Mouse (Mus musculus): ENCODE data around the gene Slc52a3. TPM values are rescaled to one million over a fixed set of nuclear protein-coding genes. Genes with fewer than 3 reads are reported as not detected.

Slc52a3 gene
- total and polyA plus RNA-seq, 3 experiments: 0.02 to 0.05 TPM; not detected in 1

DNA sequence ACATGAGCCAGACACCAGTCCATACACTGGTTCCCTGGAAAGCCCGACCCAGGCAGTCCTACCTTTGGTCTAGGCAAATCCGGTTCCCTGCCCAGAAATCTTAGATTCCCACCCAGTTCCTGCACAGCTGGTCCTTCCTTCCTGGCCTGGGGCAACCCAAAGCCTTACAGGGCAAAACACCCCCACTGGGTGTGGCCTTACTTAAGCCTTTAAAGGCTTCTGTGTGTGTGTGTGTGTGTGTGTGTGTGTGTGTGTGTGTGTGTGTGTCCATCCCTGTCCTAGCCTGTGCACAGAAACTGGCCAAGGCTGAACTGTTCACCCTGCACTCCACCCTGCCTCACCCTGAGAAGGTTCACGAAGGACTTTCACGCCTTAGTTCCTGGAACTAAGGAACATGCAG lies 15.9 kb downstream of the Slc52a3 start:
- DNase-seq (ENCODE audit: low spot score) (no peak), ATAC-seq (ENCODE audit: extremely low read depth, insufficient number of reproducible peaks, low FRiP score, poor library complexity, severe bottlenecking) (no peak)
- peaks cover 4% of the 10 kb centered on the region; the same call in 1 of the 2 replicates for H3K27me3 ChIP-seq (ENCODE audit: insufficient read depth, low read length)
- H3K9me3 ChIP-seq (replicated peaks): no peaks in the 10 kb centered on the region
- H3K4me1 ChIP-seq (ENCODE audit: insufficient read depth, low read depth, low read length): no peaks in the 10 kb centered on the region
- no peak overlapping the region for H3K4me3 ChIP-seq (ENCODE audit: low read depth, low read length)
- TF ChIP-seq POLR2AphosphoS5 (IDR thresholded peaks at IDR 0.05; ENCODE audit: insufficient replicate concordance, low read depth, low read length) (no peak), TAL1 (conservative IDR thresholded peaks at IDR 0.05; ENCODE audit: low read depth, low read length) (no peak), CTCF (IDR thresholded peaks at IDR 0.05; ENCODE audit: low read depth, low read length) (no peak), GATA1 (IDR thresholded peaks at IDR 0.05; ENCODE audit: borderline replicate concordance, low read length) (no peak), GATA2 (IDR thresholded peaks at IDR 0.05; ENCODE audit: borderline replicate concordance, low read depth, low read length) (no peak)
- H3K36me3 ChIP-seq (replicated peaks): no peaks in the 10 kb centered on the region

DNA sequence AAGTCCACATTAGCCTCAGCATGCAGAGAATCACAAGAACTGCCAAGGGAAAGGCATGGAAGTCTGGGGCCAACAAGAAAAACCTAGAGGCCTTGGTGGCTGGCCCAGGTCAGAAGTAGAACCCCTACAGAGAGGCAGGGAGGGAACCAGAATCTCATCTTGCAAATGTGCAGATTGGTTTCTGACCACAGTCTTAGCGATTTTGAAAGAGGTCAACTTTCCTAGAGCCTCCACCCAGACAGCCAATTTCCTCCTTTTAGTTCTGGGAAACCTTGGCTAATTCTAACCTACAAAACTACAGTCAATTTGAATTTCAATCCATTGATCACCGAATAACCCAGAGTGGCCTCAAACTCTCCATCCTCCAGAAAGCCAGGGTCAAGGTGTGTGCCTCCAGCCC lies 16.4 kb downstream of the Slc52a3 start:
- Histone ChIP-seq H3K4me3 (ENCODE audit: low read depth, low read length) (no peak overlapping the region), H3K36me3 (replicated peaks) (no peaks in the 10 kb centered on the region), H3K4me1 (ENCODE audit: insufficient read depth, low read depth, low read length) (no peaks in the 10 kb centered on the region), H3K27me3 (ENCODE audit: insufficient read depth, low read length) (peaks cover 3% of the 10 kb centered on the region; the same call in 1 of the 2 replicates), H3K9me3 (replicated peaks) (no peaks in the 10 kb centered on the region)
- no peak for TF ChIP-seq CTCF (IDR thresholded peaks at IDR 0.05; ENCODE audit: low read depth, low read length)
- TF ChIP-seq TAL1 (conservative IDR thresholded peaks at IDR 0.05; ENCODE audit: low read depth, low read length): no peak
- no peak for TF ChIP-seq GATA1 (IDR thresholded peaks at IDR 0.05; ENCODE audit: borderline replicate concordance, low read length)
- no peak for TF ChIP-seq POLR2AphosphoS5 (IDR thresholded peaks at IDR 0.05; ENCODE audit: insufficient replicate concordance, low read depth, low read length)
- no peak for TF ChIP-seq GATA2 (IDR thresholded peaks at IDR 0.05; ENCODE audit: borderline replicate concordance, low read depth, low read length)
- ATAC-seq (ENCODE audit: extremely low read depth, insufficient number of reproducible peaks, low FRiP score, poor library complexity, severe bottlenecking) (no peak), DNase-seq (ENCODE audit: low spot score) (no peak)

GRCm38 (mm10) chr2:152015997-152016396 lies 19.7 kb downstream of the Slc52a3 start:
- H3K4me1 ChIP-seq (ENCODE audit: insufficient read depth, low read depth, low read length): 0 out of 2 replicates have a peak, but pooled peaks cover 4% of the 10 kb centered on the region
- H3K36me3 ChIP-seq (replicated peaks): no peaks in the 10 kb centered on the region
- no peaks in the 10 kb centered on the region for H3K9me3 ChIP-seq (replicated peaks)
- TF ChIP-seq TAL1 (conservative IDR thresholded peaks at IDR 0.05; ENCODE audit: low read depth, low read length): no peak
- no peak for TF ChIP-seq GATA1 (IDR thresholded peaks at IDR 0.05; ENCODE audit: borderline replicate concordance, low read length)
- TF ChIP-seq POLR2AphosphoS5 (IDR thresholded peaks at IDR 0.05; ENCODE audit: insufficient replicate concordance, low read depth, low read length): no peak
- TF ChIP-seq CTCF (IDR thresholded peaks at IDR 0.05; ENCODE audit: low read depth, low read length): no peak
- TF ChIP-seq GATA2 (IDR thresholded peaks at IDR 0.05; ENCODE audit: borderline replicate concordance, low read depth, low read length): no peak
- DNase-seq (ENCODE audit: low spot score) (no peak), ATAC-seq (ENCODE audit: extremely low read depth, insufficient number of reproducible peaks, low FRiP score, poor library complexity, severe bottlenecking) (no peak)
- H3K4me3 ChIP-seq (ENCODE audit: low read depth, low read length): no peak overlapping the region
- no peaks in the 10 kb centered on the region for H3K27me3 ChIP-seq (ENCODE audit: insufficient read depth, low read length)

DNA sequence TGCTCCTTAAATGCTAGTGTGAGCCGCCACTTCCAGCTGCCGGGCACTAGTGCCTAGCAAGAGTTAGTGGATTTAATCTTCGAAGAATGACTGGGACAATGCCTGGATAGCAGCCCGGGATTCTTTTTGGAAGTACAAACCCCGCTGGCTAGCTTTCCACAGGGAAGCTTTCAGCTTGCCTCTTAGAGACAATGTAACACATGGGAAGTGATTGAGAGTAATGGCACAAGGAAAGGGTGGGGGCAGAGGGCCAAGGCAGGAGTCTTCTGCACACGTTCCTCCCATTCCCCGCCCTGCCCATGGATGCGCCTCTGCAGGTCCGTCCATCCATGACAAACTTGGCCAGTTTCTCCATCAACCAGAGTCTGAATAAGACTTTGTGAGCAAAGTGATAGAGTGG lies 20.4 kb downstream of the Slc52a3 start:
- ATAC-seq (ENCODE audit: extremely low read depth, insufficient number of reproducible peaks, low FRiP score, poor library complexity, severe bottlenecking) (no peak), DNase-seq (ENCODE audit: low spot score) (no peak)
- H3K4me1 ChIP-seq (ENCODE audit: insufficient read depth, low read depth, low read length): 0 out of 2 replicates have a peak, but pooled peaks cover 4% of the 10 kb centered on the region
- no peaks in the 10 kb centered on the region for H3K36me3 ChIP-seq (replicated peaks)
- H3K9me3 ChIP-seq (replicated peaks): no peaks in the 10 kb centered on the region
- TF ChIP-seq GATA1 (IDR thresholded peaks at IDR 0.05; ENCODE audit: borderline replicate concordance, low read length) (no peak), POLR2AphosphoS5 (IDR thresholded peaks at IDR 0.05; ENCODE audit: insufficient replicate concordance, low read depth, low read length) (no peak), GATA2 (IDR thresholded peaks at IDR 0.05; ENCODE audit: borderline replicate concordance, low read depth, low read length) (no peak), TAL1 (conservative IDR thresholded peaks at IDR 0.05; ENCODE audit: low read depth, low read length) (no peak), CTCF (IDR thresholded peaks at IDR 0.05; ENCODE audit: low read depth, low read length) (no peak)
- H3K4me3 ChIP-seq (ENCODE audit: low read depth, low read length): no peak overlapping the region
- no peaks in the 10 kb centered on the region for H3K27me3 ChIP-seq (ENCODE audit: insufficient read depth, low read length)

DNA sequence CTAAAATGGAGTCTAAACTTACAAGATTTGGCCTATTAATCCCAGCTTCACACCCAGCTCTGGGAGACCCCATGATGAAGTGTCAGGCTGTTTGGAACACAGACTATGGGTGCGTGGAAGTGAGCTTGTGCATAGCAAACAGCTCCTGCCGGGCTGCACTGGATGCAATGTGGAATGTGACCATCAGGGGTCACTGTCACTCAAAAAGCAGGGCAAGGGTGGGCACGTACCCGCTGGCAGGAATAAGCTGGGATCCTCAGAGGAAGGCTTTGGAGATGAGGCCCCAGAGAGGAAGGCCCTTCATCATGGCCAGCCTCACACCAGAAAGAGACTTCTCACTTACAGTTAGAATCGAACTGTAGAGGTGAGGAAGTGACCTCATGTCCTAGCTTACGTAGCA lies 23.9 kb downstream of the Slc52a3 start:
- ATAC-seq (ENCODE audit: extremely low read depth, insufficient number of reproducible peaks, low FRiP score, poor library complexity, severe bottlenecking) (no peak), DNase-seq (ENCODE audit: low spot score) (peak; percentile 35)
- 0 out of 2 replicates have a peak, but pooled peaks cover 4% of the 10 kb centered on the region for H3K4me1 ChIP-seq (ENCODE audit: insufficient read depth, low read depth, low read length)
- H3K36me3 ChIP-seq (replicated peaks): no peaks in the 10 kb centered on the region
- TF ChIP-seq CTCF (IDR thresholded peaks at IDR 0.05; ENCODE audit: low read depth, low read length) (peak; percentile 20), POLR2AphosphoS5 (IDR thresholded peaks at IDR 0.05; ENCODE audit: insufficient replicate concordance, low read depth, low read length) (no peak)
- H3K27me3 ChIP-seq (ENCODE audit: insufficient read depth, low read length): no peaks in the 10 kb centered on the region
- H3K4me3 ChIP-seq (ENCODE audit: low read depth, low read length): no peak overlapping the region
- no peaks in the 10 kb centered on the region for H3K9me3 ChIP-seq (replicated peaks)

- Histone ChIP-seq H3K36me3 (replicated peaks) (no peaks in the 10 kb centered on the region), H3K4me1 (ENCODE audit: insufficient read depth, low read depth, low read length) (0 out of 2 replicates have a peak, but pooled peaks cover 4% of the 10 kb centered on the region), H3K9me3 (replicated peaks) (no peaks in the 10 kb centered on the region), H3K4me3 (ENCODE audit: low read depth, low read length) (no peak overlapping the region), H3K27me3 (ENCODE audit: insufficient read depth, low read length) (no peaks in the 10 kb centered on the region)
- TF ChIP-seq GATA2 (IDR thresholded peaks at IDR 0.05; ENCODE audit: borderline replicate concordance, low read depth, low read length): no peak
- no peak for TF ChIP-seq GATA1 (IDR thresholded peaks at IDR 0.05; ENCODE audit: borderline replicate concordance, low read length)
- TF ChIP-seq POLR2AphosphoS5 (IDR thresholded peaks at IDR 0.05; ENCODE audit: insufficient replicate concordance, low read depth, low read length): no peak
- ATAC-seq (ENCODE audit: extremely low read depth, insufficient number of reproducible peaks, low FRiP score, poor library complexity, severe bottlenecking) (no peak), DNase-seq (ENCODE audit: low spot score) (no peak)
Measured at GRCm38 (mm10) chr2:152022022-152022421, 25.7 kb downstream of the Slc52a3 start.

Measured in G1E (cell line).